Comparison of ENCODE assay signal across 9 mouse cellular contexts in genomic region chr8:117281676-117282075, GRCm38 (mm10). TPM values are rescaled to one million over a fixed set of nuclear protein-coding genes. Genes with fewer than 3 reads are reported as not detected.
DNase-seq lines count a peak whose midpoint lies in the region; ATAC-seq and TF ChIP-seq lines count a peak whose summit lies in the region.
"Had no signal": no experiment of that assay in that cellular context is flagged by ENCODE, and none has a peak within 500 bp of the region (broad histone marks: within the 10 kb centered on the region; RNA-seq: fewer than 3 reads in every experiment).

No protein-coding gene starts in this region.

- no peak overlapping the region for H3K4me3 ChIP-seq in heart, embryonic 10.5 days
- H3K4me3 ChIP-seq in liver, adult 2 months (ENCODE audit: insufficient read depth, low read depth, low read length): no peak overlapping the region
- no peak overlapping the region for H3K4me3 ChIP-seq in liver, embryonic 16.5 days (ENCODE audit: low read depth, low read length)

- no peak for TF ChIP-seq POLR2A in liver, adult 2 months (IDR thresholded peaks at IDR 0.05; ENCODE audit: extremely low read depth, insufficient read depth, low read length)

- H3K9ac ChIP-seq in liver, adult 2 months (ENCODE audit: low read depth, low read length): no peak overlapping the region
- H3K9ac ChIP-seq in liver, embryonic 16.5 days (ENCODE audit: low read depth, low read length): no peak overlapping the region

- no peak for ATAC-seq in liver, embryonic 16.5 days (ENCODE audit: low read depth)

- peaks cover 24% of the 10 kb centered on the region for H3K36me3 ChIP-seq in heart, embryonic 10.5 days
- no peaks in the 10 kb centered on the region for H3K36me3 ChIP-seq in liver, adult 2 months (ENCODE audit: control insufficient read depth, insufficient read depth, low read length)
- H3K36me3 ChIP-seq in liver, embryonic 16.5 days (ENCODE audit: control insufficient read depth, insufficient read depth): peaks cover 11% of the 10 kb centered on the region

- H3K79me2 ChIP-seq in liver, adult 2 months (ENCODE audit: control insufficient read depth, insufficient read depth, low read length): peaks cover 62% of the 10 kb centered on the region

- TF ChIP-seq CTCF in liver, adult 2 months (IDR thresholded peaks at IDR 0.05; ENCODE audit: low read depth, low read length): no peak

- DNase-seq in heart, embryonic 10.5 days (ENCODE audit: low spot score): no peak
- no peak for DNase-seq in heart, adult 9 months (ENCODE audit: low spot score in 2 of 2)
- peak; percentile 79 for DNase-seq in liver, adult 2 months (ENCODE audit: extremely low read depth, low read depth, low spot score)
- DNase-seq in liver (no peak), NIH3T3 (ENCODE audit: low read depth) (peak; percentile 27)
- no peak for DNase-seq in layer of hippocampus, adult 18-20 months (ENCODE audit: low spot score in 2 of 2)
- DNase-seq in right cerebral cortex, postnatal 36 days (ENCODE audit: low spot score in 2 of 2): no peak
- DNase-seq: cerebellum, postnatal 36 days had no signal

- H3K27me3 ChIP-seq in heart, embryonic 10.5 days (ENCODE audit: insufficient read depth, poor library complexity, severe bottlenecking): no peaks in the 10 kb centered on the region
- H3K27me3 ChIP-seq in liver, adult 2 months (ENCODE audit: control insufficient read depth, insufficient read depth, low read length): no peaks in the 10 kb centered on the region
- no peaks in the 10 kb centered on the region for H3K27me3 ChIP-seq in liver, embryonic 16.5 days (ENCODE audit: control insufficient read depth, insufficient read depth, low read depth, low read length)

- WGBS in heart, embryonic 10.5 days: 86% methylated on average over 10 of the region's 10 CpGs
- 22% methylated on average over 10 of the region's 10 CpGs for WGBS in liver, adult 2 months
- WGBS in liver, embryonic 16.5 days (ENCODE audit: insufficient replicate concordance): 64% methylated on average over 10 of the region's 10 CpGs

- peaks cover 56% of the 10 kb centered on the region for H3K4me1 ChIP-seq in heart, embryonic 10.5 days
- H3K4me1 ChIP-seq in liver, adult 2 months (ENCODE audit: control insufficient read depth, insufficient read depth, low read length): peaks cover 29% of the 10 kb centered on the region
- H3K4me1 ChIP-seq in liver, embryonic 16.5 days (ENCODE audit: control insufficient read depth, low read depth, low read length): peaks cover 59% of the 10 kb centered on the region

- no peaks in the 10 kb centered on the region for H3K9me3 ChIP-seq in heart, embryonic 10.5 days
- H3K9me3 ChIP-seq in liver, embryonic 16.5 days (replicated peaks; ENCODE audit: control insufficient read depth, low read length): no peaks in the 10 kb centered on the region

- H3K4me2 ChIP-seq in liver, embryonic 16.5 days (ENCODE audit: low read depth, low read length): 0 out of 2 replicates have a peak overlapping the region, but pooled peaks have one; percentile 8

- peak overlapping the region; percentile 64; the same call in 1 of the 2 replicates for H3K27ac ChIP-seq in heart, embryonic 10.5 days
- H3K27ac ChIP-seq in liver, adult 2 months (replicated peaks; ENCODE audit: insufficient read depth, low read depth, low read length): no peak overlapping the region
- H3K27ac ChIP-seq in liver, embryonic 16.5 days (ENCODE audit: low read length): peak overlapping the region; percentile 13; the same call in 1 of the 2 replicates

RNA-seq across cellular contexts. Expression of gene Cmip, which starts 24.8 kb away (rescaled TPM):
- 6.4 and 8.3 TPM in 2 replicates for polyA plus RNA-seq in heart, embryonic 10.5 days (2016; fragmentation: Nextera tagmentation; extraction: Ambion mirVana)
- total RNA-seq in liver, adult 2 months (2014; rRNA removed): 8.8 and 17.7 TPM in 2 replicates
- 21.0 and 30.3 TPM in 2 replicates for polyA plus RNA-seq in liver, adult 2 months (2012; rRNA removed)
- polyA plus RNA-seq in liver, embryonic 16.5 days (2015; fragmentation: Nextera tagmentation; extraction: Ambion mirVana): 8.4 and 9.1 TPM in 2 replicates
- 100 to 1,000 TPM; 275 to 296 TPM for total RNA-seq in layer of hippocampus, adult 18-20 months (2021)

Comparison
In these comparisons a context has a peak if more than half of its experiments do, and no peak if none do; other contexts are left out.
1. DNase-seq: peak in liver, adult 2 months (single experiment) and NIH3T3 (single experiment); none in heart, embryonic 10.5 days (single experiment), heart, adult 9 months (0 of 2), liver (single experiment), layer of hippocampus, adult 18-20 months (0 of 2) and right cerebral cortex, postnatal 36 days (0 of 2).